Mouse (Mus musculus): ENCODE results near the gene Mrps10.
"Not testable (repeated sequence)": the region's sequence is repeated elsewhere in the genome, so short reads cannot be mapped to it uniquely, and the experiment has no call there.

Mrps10 gene

GRCm38 (mm10) chr17:47368401-47369086 lies at the start of gene Mrps10:
Gene Mrps10, plus strand, starts transcription at chr17:47368887.
- peak; percentile 73 to 77 for DNase-seq

DNA sequence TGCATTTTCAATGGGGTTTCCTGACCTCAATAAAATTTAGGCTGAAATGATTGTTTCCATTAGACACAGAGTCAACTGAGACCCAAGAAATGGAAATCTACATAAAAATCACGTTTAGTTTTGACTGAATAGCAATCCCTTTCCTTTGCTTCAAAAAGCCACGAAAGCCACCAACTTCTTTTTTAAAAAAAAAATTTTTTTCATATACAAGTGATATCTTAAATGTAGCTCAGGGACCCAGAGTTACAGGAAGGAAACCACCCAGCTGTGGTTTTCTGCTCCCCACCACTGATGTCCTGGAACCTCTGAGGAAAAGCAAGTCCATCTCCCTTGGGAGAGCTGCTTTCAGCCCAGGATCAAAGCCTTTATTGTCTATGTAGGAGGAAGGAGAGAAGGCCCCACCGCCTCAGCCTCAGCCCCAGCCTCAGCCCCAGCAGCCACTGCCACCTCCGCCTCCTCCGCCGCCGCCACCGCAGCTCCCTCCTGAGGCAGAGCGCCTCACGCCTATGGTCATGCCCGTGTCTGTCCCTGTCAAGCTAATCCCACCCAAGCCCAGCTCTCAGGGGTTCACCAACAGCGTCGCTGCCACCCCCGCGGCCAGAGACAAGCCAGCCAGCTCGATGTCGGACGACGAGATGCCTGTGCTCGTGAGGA lies 49.6 kb upstream of the Mrps10 start:
- no peak for DNase-seq

- DNase-seq, result no peak
Observed at GRCm38 (mm10) chr17:47319761-47320160, 48.9 kb upstream of the Mrps10 start.

GRCm38 (mm10) chr17:47322128-47322990 lies 46.3 kb upstream of the Mrps10 start:
- DNase-seq, result no peak

GRCm38 (mm10) chr17:47322991-47323295 lies 45.7 kb upstream of the Mrps10 start:
- no peak for DNase-seq

DNA sequence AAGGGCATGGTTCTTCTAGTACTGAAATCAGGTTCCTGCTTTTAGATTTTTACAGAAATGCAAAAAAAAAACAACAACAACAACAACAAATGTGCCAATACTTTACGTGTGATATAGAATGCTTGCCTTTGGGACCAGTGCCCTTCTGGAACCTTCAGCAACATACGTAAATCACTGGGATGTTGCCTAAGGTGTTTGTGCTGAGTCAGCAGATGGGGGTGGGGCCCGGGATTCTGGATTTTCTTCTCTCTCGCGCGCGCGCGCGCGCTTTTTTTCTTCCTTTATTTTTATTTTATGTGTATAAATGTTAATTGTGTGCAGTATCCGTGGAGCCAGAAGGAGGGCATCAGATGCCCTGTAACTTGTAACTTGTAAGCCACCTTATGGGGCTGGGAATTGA lies 41.1 kb upstream of the Mrps10 start:
- DNase-seq, result no peak

GRCm38 (mm10) chr17:47327969-47328368 lies 40.7 kb upstream of the Mrps10 start:
- no peak for DNase-seq

DNA sequence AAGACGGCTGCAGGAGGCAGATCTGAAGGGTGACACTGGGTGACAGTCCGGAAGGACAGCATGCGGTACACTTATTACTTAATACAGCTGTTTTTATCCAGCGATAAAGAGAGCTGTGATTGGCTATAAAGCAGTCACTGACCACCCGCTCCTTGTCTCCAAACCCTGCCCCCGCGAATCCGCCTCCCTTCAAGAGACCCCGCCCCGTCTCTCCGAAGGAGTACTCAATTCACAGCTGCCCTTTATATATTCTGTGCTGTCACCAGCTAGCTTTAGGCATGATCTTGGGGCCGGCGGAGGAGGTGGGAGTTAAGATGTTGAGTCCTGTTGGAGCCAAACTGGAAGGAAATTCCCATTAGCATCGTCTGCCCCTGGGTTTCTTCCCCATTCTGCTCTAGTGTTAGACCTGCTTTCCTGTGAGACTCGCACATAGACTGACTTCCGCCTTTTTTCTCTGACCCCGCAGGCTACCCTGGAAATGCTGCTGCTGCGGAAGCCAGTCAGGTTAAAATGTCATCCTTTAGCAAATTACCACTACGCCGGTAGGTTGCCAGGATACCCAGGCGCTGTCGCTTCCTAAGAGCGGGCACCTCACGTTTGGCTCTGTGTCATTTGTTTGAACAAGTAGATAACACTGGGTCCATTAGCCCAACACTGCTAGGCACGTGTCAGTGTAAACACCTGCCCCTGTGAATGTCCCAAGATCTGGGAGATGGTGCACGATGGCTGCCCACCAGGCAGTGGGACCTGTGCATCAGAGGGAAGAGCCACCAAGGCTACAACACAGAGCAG lies 39.9 kb upstream of the Mrps10 start:
- no peak for DNase-seq

GRCm38 (mm10) chr17:47330616-47331015 lies 38.1 kb upstream of the Mrps10 start:
- DNase-seq, result no peak

DNA sequence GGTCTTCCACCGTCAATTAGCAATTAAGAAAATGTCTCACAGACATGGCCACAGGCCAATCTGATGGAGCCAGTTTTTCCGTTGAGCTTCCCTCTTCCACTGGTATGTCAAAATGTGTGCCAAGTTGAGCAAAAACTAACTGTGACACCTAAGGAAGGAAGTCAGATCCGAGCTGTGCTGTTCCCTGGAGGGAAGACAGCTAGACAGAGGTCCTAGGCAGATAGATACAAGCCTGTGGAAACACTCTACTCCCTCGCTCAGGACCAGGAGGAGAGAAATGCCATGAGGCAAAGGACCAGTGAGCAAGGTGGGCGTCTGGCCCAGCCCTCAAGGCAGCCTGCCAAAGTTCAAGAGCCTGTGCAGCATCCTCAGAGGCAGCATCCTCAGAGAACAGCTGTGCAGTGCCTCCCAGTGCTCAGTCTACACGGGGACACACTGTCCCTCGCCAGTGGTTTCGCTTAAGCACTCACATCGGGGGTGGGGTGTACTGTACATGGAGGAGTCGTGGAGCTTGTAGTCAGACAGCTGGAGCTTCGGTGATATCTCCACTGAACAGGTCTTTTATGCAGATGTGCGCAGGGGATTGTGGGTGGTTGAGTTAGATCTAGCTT lies 36.6 kb upstream of the Mrps10 start:
- peak in 1 of 2 experiments; percentile 25 for DNase-seq

GRCm38 (mm10) chr17:47332664-47333063 lies 36.0 kb upstream of the Mrps10 start:
- DNase-seq, result not testable (repeated sequence)

DNA sequence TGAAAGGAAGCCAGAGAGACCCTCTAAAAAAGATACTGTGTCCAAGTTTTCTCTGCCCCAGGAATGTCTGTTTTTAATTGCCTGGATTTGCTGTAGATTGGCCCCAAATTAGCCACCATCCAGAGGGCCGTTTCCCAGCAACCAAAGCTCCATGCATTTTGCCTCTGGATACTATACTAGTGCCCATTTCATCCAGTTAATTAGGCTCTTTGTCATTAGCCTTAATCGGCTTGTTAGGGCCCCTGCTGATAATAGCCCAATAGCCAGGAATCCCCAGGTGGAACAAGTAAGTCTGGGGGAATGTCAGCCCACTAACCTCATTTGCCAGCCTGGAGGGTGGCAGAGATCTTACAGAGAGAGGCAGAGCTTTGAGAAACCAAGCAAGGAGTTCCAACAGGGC lies 35.3 kb upstream of the Mrps10 start:
- no peak for DNase-seq

- no peak for DNase-seq
Observed at GRCm38 (mm10) chr17:47343121-47343520, 25.6 kb upstream of the Mrps10 start.

GRCm38 (mm10) chr17:47349721-47350319 lies 18.9 kb upstream of the Mrps10 start:
- DNase-seq, result no peak

GRCm38 (mm10) chr17:47359964-47360363 lies 8.7 kb upstream of the Mrps10 start:
- peak in 1 of 2 experiments; percentile 9 for DNase-seq

DNA sequence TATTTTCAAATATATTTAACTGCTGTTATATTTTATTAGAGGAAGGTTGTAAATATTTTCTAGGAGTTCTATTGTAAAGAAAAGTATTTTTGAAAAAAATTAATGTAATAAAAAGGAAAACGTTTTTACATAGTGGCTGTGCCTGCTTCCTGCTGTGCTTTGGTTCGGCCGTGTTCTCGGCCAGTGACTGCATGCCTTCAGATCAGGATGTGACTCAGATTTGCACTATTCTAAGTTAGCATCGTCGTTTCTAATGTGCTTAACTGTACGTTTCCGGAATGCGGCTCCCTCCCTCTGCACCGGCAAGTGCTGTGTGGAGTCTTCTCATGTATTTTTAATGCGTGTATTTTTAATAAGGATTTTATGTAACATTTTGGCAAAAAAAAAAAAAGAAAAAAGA lies 7.3 kb upstream of the Mrps10 start:
- DNase-seq, result no peak

DNA sequence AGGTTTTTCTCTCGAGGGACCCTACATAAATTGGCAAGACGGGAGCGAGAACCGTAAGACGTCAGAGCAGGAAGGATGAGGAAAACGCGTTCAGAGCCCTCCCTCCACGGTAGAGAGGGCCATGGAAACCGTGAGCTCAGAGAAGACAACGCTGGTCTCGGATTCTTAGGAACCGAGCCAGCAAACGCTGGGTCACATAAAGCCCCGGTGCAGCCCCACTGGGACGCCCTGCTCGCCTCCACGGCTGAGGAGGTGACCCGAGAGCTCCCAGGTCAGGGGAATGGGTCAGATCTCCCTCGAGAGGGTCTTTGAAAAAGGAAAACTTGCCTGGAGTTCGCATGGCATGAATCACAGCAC lies 378 bp downstream of the Mrps10 start:
- no peak for DNase-seq

DNA sequence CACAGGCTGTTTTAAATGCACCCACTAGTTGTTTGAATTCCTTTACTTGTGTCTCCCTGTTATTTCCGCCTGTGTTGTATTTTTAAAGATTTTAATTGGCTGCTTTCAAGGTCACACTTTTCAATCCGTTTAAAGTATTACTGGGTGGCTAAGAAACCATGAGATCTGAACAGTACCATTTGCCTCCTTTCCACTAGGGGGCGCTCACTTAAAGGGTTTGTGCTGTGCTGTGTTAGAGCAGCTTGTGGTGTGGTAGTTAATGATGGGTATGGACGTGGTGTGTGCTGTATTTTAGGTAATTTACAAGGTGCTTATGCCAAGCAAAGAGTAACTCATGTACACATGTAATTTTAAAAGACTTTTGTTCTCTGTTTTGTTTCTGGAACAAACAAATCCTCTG lies 2.8 kb downstream of the Mrps10 start:
- no peak for DNase-seq

- no peak for DNase-seq
Observed at GRCm38 (mm10) chr17:47373991-47374390, 5.3 kb downstream of the Mrps10 start.

DNA sequence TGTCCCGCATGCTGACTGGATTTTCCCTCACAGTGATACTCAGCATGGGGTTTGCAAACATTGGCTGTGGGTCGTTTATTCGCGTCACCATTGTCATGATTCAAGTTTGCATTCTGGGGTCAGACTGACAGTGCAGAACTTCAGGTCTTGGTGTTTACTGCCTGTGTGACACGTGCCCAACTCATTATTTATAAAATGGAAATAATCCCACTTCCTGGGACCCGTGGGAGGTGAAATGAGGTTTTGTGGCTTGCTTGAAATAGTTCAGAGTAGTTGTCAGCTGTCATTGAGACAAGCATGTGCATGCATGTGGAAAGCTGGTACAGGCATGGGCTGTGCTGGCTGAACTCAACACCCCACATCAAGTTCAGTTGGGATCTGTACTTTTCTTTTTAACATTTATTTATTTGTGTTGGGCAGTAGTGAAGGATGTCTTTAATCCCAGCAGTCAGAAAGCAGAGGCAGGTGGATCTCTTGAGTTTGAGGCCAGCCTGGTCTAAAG lies 8.1 kb downstream of the Mrps10 start:
- DNase-seq, result no peak

DNA sequence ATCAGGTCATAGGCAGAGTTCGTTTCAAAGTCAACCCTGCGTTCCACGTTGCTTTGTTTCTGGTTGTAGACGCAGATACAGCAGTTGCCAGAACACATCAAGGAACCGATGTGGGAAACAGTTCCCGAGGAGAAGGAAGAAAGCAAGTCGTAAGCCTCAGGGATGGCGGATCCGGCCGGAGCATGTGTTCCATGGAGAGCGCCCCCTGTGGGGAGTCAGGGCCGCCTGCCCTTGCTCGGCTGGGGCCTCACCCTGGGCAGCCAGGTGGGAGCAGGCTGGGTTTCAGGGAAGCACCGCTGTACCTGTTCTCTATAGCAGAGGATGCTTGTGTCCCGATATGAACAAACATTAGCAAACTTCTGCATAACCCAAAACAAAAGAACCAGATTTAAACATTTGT lies 9.4 kb downstream of the Mrps10 start:
- DNase-seq, result no peak

DNA sequence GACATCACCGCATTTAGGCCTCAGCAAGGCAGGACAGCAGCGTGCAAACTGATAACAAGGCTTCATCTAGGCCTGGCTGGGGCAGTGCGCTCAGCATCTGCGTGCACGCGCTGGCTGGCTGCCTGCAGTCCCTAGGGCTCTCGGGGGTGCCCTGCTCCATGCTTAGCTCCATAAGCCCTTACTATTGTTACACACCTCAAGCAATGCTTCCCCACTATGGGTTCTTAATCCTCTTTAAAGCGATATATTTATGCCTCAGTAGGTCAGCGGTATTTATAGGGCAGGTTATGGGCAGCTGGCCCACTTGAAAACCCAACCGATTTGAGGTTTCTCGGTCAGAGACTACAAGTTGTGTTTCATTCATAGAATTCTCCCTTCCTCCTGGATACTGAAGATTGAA lies 13.2 kb downstream of the Mrps10 start:
- no peak for DNase-seq

Measured in thymus, adult 18-20 months (tissue).